Mouse (Mus musculus): ENCODE data around the gene Psmd5.

DNA sequence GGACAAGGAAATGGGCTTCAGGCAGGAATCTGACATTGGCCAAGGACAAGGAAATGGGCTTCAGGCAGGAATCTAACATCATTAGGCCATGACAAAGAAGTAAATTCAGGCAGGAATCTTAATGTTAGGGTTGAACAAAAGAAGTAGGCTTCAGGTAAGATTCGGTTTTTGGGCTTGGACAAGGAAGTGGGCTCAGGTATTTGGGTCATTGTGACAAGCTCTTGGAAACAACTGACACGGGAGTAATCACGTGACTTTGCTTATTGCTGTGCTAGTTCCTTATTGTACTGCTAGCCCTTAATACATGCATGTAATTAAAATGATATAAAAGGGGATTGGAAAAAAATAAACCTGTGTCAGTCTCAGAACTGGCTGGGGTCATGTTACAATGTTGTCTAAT, 39.1 kb downstream of the Psmd5 start:
- no peak for TF ChIP-seq CTCF (IDR thresholded peaks at IDR 0.05; ENCODE audit: low read depth, low read length)
- TF ChIP-seq POLR2A (IDR thresholded peaks at IDR 0.05; ENCODE audit: borderline replicate concordance, low read depth, low read length), result no peak

Measured in bone marrow macrophage, adult 2 months (primary cell).